Mouse (Mus musculus): ENCODE measurements around the gene Sstr3. TPM values are rescaled to one million over a fixed set of nuclear protein-coding genes. Genes with fewer than 3 reads are reported as not detected.

Gene Sstr3
- polyA plus RNA-seq, 1 experiment from 2014 or later = 0.10 TPM

GRCm38 (mm10) chr15:78549189-78549734, 4.8 kb upstream of the Sstr3 start:
- Histone ChIP-seq H3K27me3 (replicated peaks; ENCODE audit: insufficient read depth, low read length) (0 out of 2 replicates have a peak, but pooled peaks cover 8% of the 10 kb centered on the region), H3K4me1 (ENCODE audit: insufficient read depth, low read depth, low read length) (no peaks in the 10 kb centered on the region), H3K9ac (replicated peaks; ENCODE audit: low read depth) (no peak overlapping the region), H3K4me2 (replicated peaks; ENCODE audit: low read depth, low read length) (no peak overlapping the region), H3K36me3 (ENCODE audit: insufficient read depth, low read length) (no peaks in the 10 kb centered on the region), H3K27ac (ENCODE audit: low read length) (no peak overlapping the region), H3K9me3 (ENCODE audit: low read length) (no peaks in the 10 kb centered on the region), H3K4me3 (ENCODE audit: low read depth, low read length) (no peak overlapping the region)
- no peak for TF ChIP-seq EP300 (IDR thresholded peaks at IDR 0.05)
- no peak for TF ChIP-seq CTCF (IDR thresholded peaks at IDR 0.05)
- no peak for ATAC-seq
- no peak for DNase-seq (ENCODE audit: low spot score)
- WGBS = 66% methylated on average over 4 of the region's 4 CpGs

DNA sequence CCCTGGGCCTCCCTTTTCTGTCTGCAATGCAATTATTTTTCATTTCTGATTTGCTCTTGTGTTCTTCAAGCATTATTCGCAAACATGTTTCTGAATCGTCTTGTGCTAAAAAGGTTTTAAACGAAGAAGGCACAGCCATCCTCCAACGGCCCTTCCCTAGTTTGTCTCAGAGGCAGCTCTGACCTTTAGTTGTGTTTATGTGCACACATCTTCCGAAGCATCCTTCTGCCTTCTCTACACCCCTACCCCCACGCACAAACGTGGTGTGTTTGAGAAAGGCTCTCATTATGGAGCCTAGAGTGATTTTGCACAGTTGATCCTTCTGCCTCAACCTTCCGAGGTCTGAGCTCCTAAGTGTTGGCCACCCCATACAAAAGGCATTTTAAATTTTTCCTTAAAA, 4.2 kb upstream of the Sstr3 start:
- DNase-seq (ENCODE audit: low spot score) = no peak
- H3K27me3 ChIP-seq (replicated peaks; ENCODE audit: insufficient read depth, low read length) = 0 out of 2 replicates have a peak, but pooled peaks cover 8% of the 10 kb centered on the region
- no peak overlapping the region for H3K4me3 ChIP-seq (ENCODE audit: low read depth, low read length)
- TF ChIP-seq EP300 (IDR thresholded peaks at IDR 0.05) (no peak), CTCF (IDR thresholded peaks at IDR 0.05) (no peak)
- H3K36me3 ChIP-seq (ENCODE audit: insufficient read depth, low read length) = no peaks in the 10 kb centered on the region
- no peak for ATAC-seq
- no peak overlapping the region for H3K27ac ChIP-seq (ENCODE audit: low read length)
- no peaks in the 10 kb centered on the region for H3K9me3 ChIP-seq (ENCODE audit: low read length)
- 44% methylated on average over 8 of the region's 8 CpGs for WGBS
- H3K4me2 ChIP-seq (replicated peaks; ENCODE audit: low read depth, low read length) = no peak overlapping the region
- H3K4me1 ChIP-seq (ENCODE audit: insufficient read depth, low read depth, low read length) = no peaks in the 10 kb centered on the region
- H3K9ac ChIP-seq (replicated peaks; ENCODE audit: low read depth) = no peak overlapping the region

GRCm38 (mm10) chr15:78548336-78548665, 3.8 kb upstream of the Sstr3 start:
- Histone ChIP-seq H3K4me1 (ENCODE audit: insufficient read depth, low read depth, low read length) (no peaks in the 10 kb centered on the region), H3K27me3 (replicated peaks; ENCODE audit: insufficient read depth, low read length) (0 out of 2 replicates have a peak, but pooled peaks cover 8% of the 10 kb centered on the region), H3K9ac (replicated peaks; ENCODE audit: low read depth) (no peak overlapping the region), H3K4me2 (replicated peaks; ENCODE audit: low read depth, low read length) (no peak overlapping the region), H3K9me3 (ENCODE audit: low read length) (no peaks in the 10 kb centered on the region), H3K4me3 (ENCODE audit: low read depth, low read length) (no peak overlapping the region), H3K27ac (ENCODE audit: low read length) (no peak overlapping the region; the same call in 1 of the 2 replicates), H3K36me3 (ENCODE audit: insufficient read depth, low read length) (no peaks in the 10 kb centered on the region)
- TF ChIP-seq CTCF (IDR thresholded peaks at IDR 0.05) = no peak
- no peak for TF ChIP-seq EP300 (IDR thresholded peaks at IDR 0.05)
- ATAC-seq (peak; percentile 58), DNase-seq (ENCODE audit: low spot score) (peak; percentile 34)
- WGBS = 21% methylated on average over 3 of the region's 3 CpGs

DNA sequence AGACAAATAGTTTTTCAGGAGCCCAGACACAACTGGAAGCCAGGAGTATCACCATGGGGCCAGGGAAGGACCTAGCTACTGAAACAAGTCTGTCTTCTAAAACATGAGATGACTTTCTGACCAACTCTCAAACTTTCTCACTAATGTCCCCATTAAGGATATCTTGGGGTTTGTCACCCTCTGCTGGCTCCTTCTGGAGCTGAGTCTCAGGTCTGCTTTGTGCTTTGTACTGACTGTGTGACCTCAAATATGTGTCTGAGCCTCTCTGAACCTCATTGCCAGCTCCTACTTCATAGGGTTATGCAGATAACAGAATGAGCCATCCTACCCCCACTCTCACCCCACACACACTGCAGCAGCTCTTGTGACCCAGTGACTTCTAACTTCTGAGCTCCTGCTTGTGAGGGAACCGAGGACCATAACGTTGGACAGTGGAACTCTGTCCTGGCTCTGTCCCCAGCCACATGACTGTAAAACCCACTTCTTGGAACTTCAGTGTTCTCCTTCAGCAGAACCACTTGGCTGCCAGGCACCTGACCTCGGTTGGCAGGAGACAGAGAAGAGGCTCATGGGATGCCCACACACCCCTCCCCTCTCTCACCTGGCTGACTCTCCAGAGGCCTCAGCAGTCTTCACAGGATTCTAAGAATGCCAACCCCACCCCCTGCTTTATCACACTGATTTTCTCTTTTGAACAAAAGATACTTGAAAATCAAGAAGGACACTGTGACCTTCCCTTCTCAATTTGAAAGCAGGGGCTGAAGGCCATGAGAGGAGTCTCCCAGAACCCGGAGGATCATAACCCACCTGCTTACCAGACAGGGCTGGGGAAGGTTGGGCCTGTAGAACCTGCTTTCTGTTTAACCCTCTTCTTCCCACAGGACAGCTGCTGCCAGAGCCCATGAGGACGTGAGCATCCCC, 3.2 kb upstream of the Sstr3 start:
- H3K36me3 ChIP-seq (ENCODE audit: insufficient read depth, low read length) = no peaks in the 10 kb centered on the region
- no peak overlapping the region for H3K9ac ChIP-seq (replicated peaks; ENCODE audit: low read depth)
- ATAC-seq (peak; percentile 88), DNase-seq (ENCODE audit: low spot score) (peak; percentile 84)
- peak overlapping the region; percentile 33; the same call in 1 of the 2 replicates for H3K27ac ChIP-seq (ENCODE audit: low read length)
- no peaks in the 10 kb centered on the region for H3K4me1 ChIP-seq (ENCODE audit: insufficient read depth, low read depth, low read length)
- no peak overlapping the region for H3K4me3 ChIP-seq (ENCODE audit: low read depth, low read length)
- TF ChIP-seq EP300 (IDR thresholded peaks at IDR 0.05) (peak; percentile 62), CTCF (IDR thresholded peaks at IDR 0.05) (peak; percentile 63)
- 17% methylated on average over 5 of the region's 5 CpGs for WGBS
- H3K9me3 ChIP-seq (ENCODE audit: low read length) = no peaks in the 10 kb centered on the region
- no peak overlapping the region for H3K4me2 ChIP-seq (replicated peaks; ENCODE audit: low read depth, low read length)
- 0 out of 2 replicates have a peak, but pooled peaks cover 8% of the 10 kb centered on the region for H3K27me3 ChIP-seq (replicated peaks; ENCODE audit: insufficient read depth, low read length)

DNA sequence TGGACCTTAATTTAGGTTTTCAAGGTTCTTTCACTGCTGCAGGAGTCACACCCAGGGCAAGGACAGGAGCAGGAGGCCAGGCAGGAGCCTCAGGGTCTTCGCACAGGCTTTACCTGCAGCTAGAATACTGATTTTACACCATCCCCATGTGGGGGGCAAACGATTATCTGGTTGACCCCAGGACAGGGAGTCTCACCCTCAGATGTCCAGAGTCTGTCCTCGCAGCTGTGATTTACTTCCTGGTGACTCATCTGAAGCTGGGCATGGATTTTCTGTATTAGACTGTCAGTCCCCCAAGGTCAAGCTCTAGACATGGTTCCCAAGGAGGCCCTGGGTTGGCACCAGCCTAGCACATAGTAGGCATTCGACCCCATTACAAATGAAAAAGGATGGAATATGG, 1.6 kb upstream of the Sstr3 start:
- no peak overlapping the region for H3K4me3 ChIP-seq (ENCODE audit: low read depth, low read length)
- H3K4me1 ChIP-seq (ENCODE audit: insufficient read depth, low read depth, low read length) = no peaks in the 10 kb centered on the region
- H3K4me2 ChIP-seq (replicated peaks; ENCODE audit: low read depth, low read length) = no peak overlapping the region
- H3K9me3 ChIP-seq (ENCODE audit: low read length) = no peaks in the 10 kb centered on the region
- 71% methylated on average over 4 of the region's 4 CpGs for WGBS
- H3K9ac ChIP-seq (replicated peaks; ENCODE audit: low read depth) = no peak overlapping the region
- H3K27ac ChIP-seq (ENCODE audit: low read length) = no peak overlapping the region
- 0 out of 2 replicates have a peak, but pooled peaks cover 8% of the 10 kb centered on the region for H3K27me3 ChIP-seq (replicated peaks; ENCODE audit: insufficient read depth, low read length)
- no peaks in the 10 kb centered on the region for H3K36me3 ChIP-seq (ENCODE audit: insufficient read depth, low read length)
- no peak for ATAC-seq
- TF ChIP-seq CTCF (IDR thresholded peaks at IDR 0.05) = no peak
- no peak for DNase-seq (ENCODE audit: low spot score)

DNA sequence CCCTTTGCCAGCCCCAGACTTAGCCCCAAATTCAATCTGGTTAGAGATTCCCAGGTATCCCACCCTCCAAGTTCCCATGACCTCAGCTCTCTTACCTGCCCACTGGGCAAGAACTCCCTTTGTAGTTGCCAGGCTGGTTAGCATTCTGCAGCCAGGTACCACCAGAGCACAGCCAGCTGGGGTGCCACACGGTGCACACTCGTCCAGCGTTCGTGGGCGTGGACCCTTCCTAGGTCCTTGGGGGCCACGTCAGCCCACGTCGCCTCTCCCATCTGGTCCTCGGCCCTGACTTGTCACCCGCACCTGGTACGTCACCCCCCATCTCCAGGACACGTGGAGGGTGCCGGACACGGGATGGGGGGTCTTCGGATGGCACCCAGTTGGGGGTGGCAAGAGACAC, 444 bp downstream of the Sstr3 start:
- no peak for ATAC-seq

More for the DNA sequence above, 444 bp downstream of the Sstr3 start:
- no peak for DNase-seq (ENCODE audit: low spot score)
- no peak overlapping the region for H3K4me3 ChIP-seq (ENCODE audit: low read depth, low read length)
- H3K4me1 ChIP-seq (ENCODE audit: insufficient read depth, low read depth, low read length) = no peaks in the 10 kb centered on the region
- no peak overlapping the region for H3K4me2 ChIP-seq (replicated peaks; ENCODE audit: low read depth, low read length)
- H3K9ac ChIP-seq (replicated peaks; ENCODE audit: low read depth) = no peak overlapping the region
- 0 out of 2 replicates have a peak, but pooled peaks cover 8% of the 10 kb centered on the region for H3K27me3 ChIP-seq (replicated peaks; ENCODE audit: insufficient read depth, low read length)
- H3K36me3 ChIP-seq (ENCODE audit: insufficient read depth, low read length) = no peaks in the 10 kb centered on the region
- no peak for TF ChIP-seq CTCF (IDR thresholded peaks at IDR 0.05)
- TF ChIP-seq EP300 (IDR thresholded peaks at IDR 0.05) = no peak
- H3K27ac ChIP-seq (ENCODE audit: low read length) = no peak overlapping the region
- no peaks in the 10 kb centered on the region for H3K9me3 ChIP-seq (ENCODE audit: low read length)
- 60% methylated on average over 15 of the region's 15 CpGs for WGBS
